Mouse (Mus musculus): ENCODE measurements around the gene Fgb. TPM values are rescaled to one million over a fixed set of nuclear protein-coding genes. Genes with fewer than 3 reads are reported as not detected.

Fgb gene
- total RNA-seq, 2 experiments from 2014 or later = not detected

- intact Hi-C loops (cut with DNase I) = no loop called here
- no peak for DNase-seq (ENCODE audit: low spot score in 2 of 2)
These were observed 16.8 kb downstream of the Fgb start for GRCm38 (mm10) chr3:83032746-83033308.

- no peak for DNase-seq (ENCODE audit: low spot score in 2 of 2)
- intact Hi-C loops (cut with DNase I) = no loop called here
These were observed 19.3 kb downstream of the Fgb start for GRCm38 (mm10) chr3:83030331-83030730.

- DNase-seq (ENCODE audit: low spot score in 2 of 2) = no peak
- intact Hi-C loops (cut with DNase I) = no loop called here
These were observed 22.0 kb downstream of the Fgb start for GRCm38 (mm10) chr3:83027546-83028251.

GRCm38 (mm10) chr3:83025475-83026301 lies 24.0 kb downstream of the Fgb start, which contains the start of gene Fga:
Gene Fga (plus strand): TSS chr3:83026076.
- no peak for DNase-seq (ENCODE audit: low spot score in 2 of 2)

GRCm38 (mm10) chr3:83025036-83025435 lies 24.6 kb downstream of the Fgb start:
- intact Hi-C loops (cut with DNase I) = no loop called here
- DNase-seq (ENCODE audit: low spot score in 2 of 2) = no peak

More at GRCm38 (mm10) chr3:83025475-83026301, 24.0 kb downstream of the Fgb start, which contains the start of gene Fga:
- intact Hi-C loops (cut with DNase I) = no loop called here

- intact Hi-C loops (cut with DNase I) = no loop called here
These were observed 28.5 kb downstream of the Fgb start for GRCm38 (mm10) chr3:83021176-83021575.

GRCm38 (mm10) chr3:83020387-83020786 lies 29.3 kb downstream of the Fgb start:
- no peak for DNase-seq (ENCODE audit: low spot score in 2 of 2)
- intact Hi-C loops (cut with DNase I) = no loop called here

More at GRCm38 (mm10) chr3:83021176-83021575, 28.5 kb downstream of the Fgb start:
- DNase-seq (ENCODE audit: low spot score in 2 of 2) = no peak

- no peak for DNase-seq (ENCODE audit: low spot score in 2 of 2)
- intact Hi-C loops (cut with DNase I) = no loop called here
These were observed 33.4 kb downstream of the Fgb start for GRCm38 (mm10) chr3:83016236-83016635.

GRCm38 (mm10) chr3:83013951-83014350 lies 35.7 kb downstream of the Fgb start:
- DNase-seq (ENCODE audit: low spot score in 2 of 2) = no peak
- intact Hi-C loops (cut with DNase I) = no loop called here

- no peak for DNase-seq (ENCODE audit: low spot score in 2 of 2)
- intact Hi-C loops (cut with DNase I) = no loop called here
These were observed 37.0 kb downstream of the Fgb start for GRCm38 (mm10) chr3:83012636-83013035.

- no peak for DNase-seq (ENCODE audit: low spot score in 2 of 2)
- intact Hi-C loops (cut with DNase I) = no loop called here
These were observed 38.1 kb downstream of the Fgb start for GRCm38 (mm10) chr3:83011565-83011964.

GRCm38 (mm10) chr3:83011136-83011535 lies 38.5 kb downstream of the Fgb start:
- intact Hi-C loops (cut with DNase I) = no loop called here

GRCm38 (mm10) chr3:83010291-83010690 lies 39.4 kb downstream of the Fgb start:
- intact Hi-C loops (cut with DNase I) = no loop called here
- DNase-seq (ENCODE audit: low spot score in 2 of 2) = no peak

More at GRCm38 (mm10) chr3:83011136-83011535, 38.5 kb downstream of the Fgb start:
- no peak for DNase-seq (ENCODE audit: low spot score in 2 of 2)

GRCm38 (mm10) chr3:83007557-83007956 lies 42.1 kb downstream of the Fgb start, which contains the start of gene Fgg:
Gene Fgg (plus strand): TSS chr3:83007724.
- DNase-seq (ENCODE audit: low spot score in 2 of 2) = no peak
- intact Hi-C loops (cut with DNase I) = no loop called here

GRCm38 (mm10) chr3:83004801-83005200 lies 44.9 kb downstream of the Fgb start:
- intact Hi-C loops (cut with DNase I) = no loop called here
- no peak for DNase-seq (ENCODE audit: low spot score in 2 of 2)

GRCm38 (mm10) chr3:83003068-83003467 lies 46.6 kb downstream of the Fgb start:
- DNase-seq (ENCODE audit: low spot score in 2 of 2) = no peak
- intact Hi-C loops (cut with DNase I) = no loop called here

GRCm38 (mm10) chr3:83002191-83002590 lies 47.5 kb downstream of the Fgb start:
- DNase-seq (ENCODE audit: low spot score in 2 of 2) = peak; percentile 42 to 62
- intact Hi-C loops (cut with DNase I) = loop anchor here (1.0 kb wide), 1 partner anchor 51 kb away; no protein-coding TSS in a partner anchor

- intact Hi-C loops (cut with DNase I) = loop anchor here (2.0 kb wide), 2 partner anchors 55 to 273 kb away; partner anchors contain the start of gene Plrg1
- DNase-seq (ENCODE audit: low spot score in 2 of 2) = no peak
These were observed 49.7 kb downstream of the Fgb start for GRCm38 (mm10) chr3:82999995-83000394.

- DNase-seq (ENCODE audit: low spot score in 2 of 2) = peak; percentile 79 to 84
- intact Hi-C loops (cut with DNase I) = loop anchor here (2.0 kb wide), 1 partner anchor 56 kb away; the partner anchor contains the start of gene Plrg1
These were observed 50.7 kb downstream of the Fgb start for GRCm38 (mm10) chr3:82998772-82999463.

Data from left cerebral cortex, postnatal 14 days (tissue).